Comparison of ENCODE assay signal across 20 mouse cellular contexts in the genomic region with DNA sequence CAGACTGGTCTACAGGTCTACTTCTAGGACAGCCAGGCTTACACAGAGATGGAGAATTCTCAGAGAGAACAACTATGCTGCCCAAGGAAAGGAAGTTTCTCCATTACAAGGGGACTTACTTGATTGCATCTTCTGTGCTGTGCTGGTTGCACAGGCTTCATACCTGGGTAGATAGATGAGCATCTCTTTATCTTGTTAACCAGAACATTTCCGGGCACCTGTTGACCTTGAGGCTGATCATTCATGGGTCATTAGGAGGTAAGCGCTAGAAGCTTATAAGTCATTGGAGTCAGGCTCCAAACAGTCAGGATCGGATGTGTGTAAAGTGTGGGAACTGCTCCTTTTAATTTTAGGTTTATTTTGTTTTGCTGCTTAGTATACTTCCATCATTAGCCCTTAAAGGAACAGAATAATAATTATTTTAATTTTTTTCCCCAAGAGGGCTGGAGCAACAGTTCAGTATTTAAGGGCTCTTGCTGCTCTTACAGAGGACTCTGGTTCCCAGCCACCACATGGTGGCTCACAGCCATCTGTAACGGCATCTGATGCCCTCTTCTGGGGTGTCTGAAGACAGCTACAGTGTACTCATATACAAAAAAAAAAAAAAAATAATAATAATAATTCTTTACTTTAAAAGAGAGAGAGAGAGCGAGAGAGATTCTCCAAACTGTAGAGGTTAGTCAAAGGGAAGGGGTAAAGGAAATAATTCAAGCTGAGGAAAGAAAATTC. TPM values are rescaled to one million over a fixed set of nuclear protein-coding genes. Genes with fewer than 3 reads are reported as not detected.
DNase-seq lines count a peak whose midpoint lies in the region; ATAC-seq and TF ChIP-seq lines count a peak whose summit lies in the region.
"Had no signal": no experiment of that assay in that cellular context is flagged by ENCODE, and none has a peak within 500 bp of the region (broad histone marks: within the 10 kb centered on the region; RNA-seq: fewer than 3 reads in every experiment).

No protein-coding gene starts in this region.

- TF ChIP-seq CTCF in layer of hippocampus, adult 2 months (conservative IDR thresholded peaks at IDR 0.05): peak; percentile 31
- TF ChIP-seq CTCF in CH12.LX (conservative IDR thresholded peaks at IDR 0.05 in 1 of 2, IDR thresholded peaks at IDR 0.05 in 1 of 2; ENCODE audit: low read depth in 2 of 2, low read length in 2 of 2): peak in 1 of 2 experiments; percentile 76; a peak in 2 of 4 replicates

- no peak overlapping the region for H3K4me2 ChIP-seq in CH12.LX (ENCODE audit: insufficient read depth, low read depth, poor library complexity, severe bottlenecking)
- H3K4me2 ChIP-seq: embryonic facial prominence, embryonic 15.5 days; heart, embryonic 12.5 days; liver, embryonic 15.5 days had no signal

- TF ChIP-seq POLR2A in CH12.LX (IDR thresholded peaks at IDR 0.05; ENCODE audit: low read depth, low read length): no peak

- no peak overlapping the region for H3K9ac ChIP-seq in CH12.LX (ENCODE audit: insufficient read depth, low read depth)
- H3K9ac ChIP-seq: embryonic facial prominence, embryonic 15.5 days; heart, embryonic 12.5 days; liver, embryonic 15.5 days had no signal

- H3K9me3 ChIP-seq in CH12.LX (replicated peaks; ENCODE audit: low read length): peaks cover 3% of the 10 kb centered on the region
- no peaks in the 10 kb centered on the region for H3K9me3 ChIP-seq in hindbrain, embryonic 10.5 days
- H3K9me3 ChIP-seq: embryonic facial prominence, embryonic 15.5 days; forebrain, embryonic 10.5 days; G1E; heart, embryonic 12.5 days; liver, embryonic 15.5 days; megakaryocyte, embryonic 14.5 days had no signal

- H3K27ac ChIP-seq in layer of hippocampus, adult 2 months: no peak overlapping the region
- H3K27ac ChIP-seq in CH12.LX (ENCODE audit: insufficient read depth, low read depth): no peak overlapping the region
- no peak overlapping the region for H3K27ac ChIP-seq in hindbrain, embryonic 10.5 days
- H3K27ac ChIP-seq: embryonic facial prominence, embryonic 15.5 days; forebrain, embryonic 10.5 days; hindbrain, postnatal 0 days; liver, embryonic 15.5 days had no signal

- ATAC-seq in CD4-positive, CD25-positive, alpha-beta regulatory T cell, adult 4 months: no peak
- ATAC-seq: hindbrain, postnatal 0 days had no signal

- H3K27me3 ChIP-seq in CH12.LX (replicated peaks): no peaks in the 10 kb centered on the region
- no peaks in the 10 kb centered on the region for H3K27me3 ChIP-seq in hindbrain, embryonic 10.5 days (ENCODE audit: insufficient read depth, poor library complexity, severe bottlenecking)
- H3K27me3 ChIP-seq: embryonic facial prominence, embryonic 15.5 days; heart, embryonic 12.5 days; liver, embryonic 15.5 days; megakaryocyte, embryonic 14.5 days had no signal

- H3K36me3 ChIP-seq in CH12.LX (replicated peaks in 1 of 2; ENCODE audit: control insufficient read depth in 1 of 2, insufficient read depth in 1 of 2, low read length in 1 of 2): peaks cover 3 to 7% of the 10 kb centered on the region in 2 experiments
- no peaks in the 10 kb centered on the region for H3K36me3 ChIP-seq in hindbrain, embryonic 10.5 days
- H3K36me3 ChIP-seq: embryonic facial prominence, embryonic 15.5 days; forebrain, embryonic 10.5 days; heart, embryonic 12.5 days; liver, embryonic 15.5 days had no signal

- peaks cover 9% of the 10 kb centered on the region for H3K79me2 ChIP-seq in CH12.LX (replicated peaks; ENCODE audit: control insufficient read depth, extremely low read depth, insufficient read depth, poor library complexity, severe bottlenecking)

- peaks cover 9 to 44% of the 10 kb centered on the region in 2 experiments for H3K4me1 ChIP-seq in CH12.LX (ENCODE audit: control insufficient read depth in 1 of 2, insufficient read depth in 2 of 2)
- H3K4me1 ChIP-seq in hindbrain, embryonic 10.5 days (replicated peaks): peaks cover 7% of the 10 kb centered on the region; the same call in 1 of the 2 replicates
- H3K4me1 ChIP-seq: embryonic facial prominence, embryonic 15.5 days had no signal

- 74% methylated on average over 5 of the region's 5 CpGs for WGBS in hindbrain, embryonic 10.5 days

- no peak for TF ChIP-seq EP300 in CH12.LX (IDR thresholded peaks at IDR 0.05; ENCODE audit: low read length)

- no peak for DNase-seq in layer of hippocampus, adult 2 months (ENCODE audit: low spot score in 2 of 2)
- DNase-seq in layer of hippocampus, adult 18-20 months (ENCODE audit: low spot score in 2 of 2): no peak
- DNase-seq in 416B (ENCODE audit: low read depth) (peak; percentile 64), CH12.LX (ENCODE audit: extremely low read depth) (peak; percentile 59), ZHBTc4 (ENCODE audit: low read depth, low spot score) (peak; percentile 66)
- no peak for DNase-seq in hindbrain, embryonic 10.5 days (ENCODE audit: low spot score)
- DNase-seq: adrenal gland, postnatal 25 days; cerebellum, adult 2 months; gastrocnemius, postnatal 25 days; heart, postnatal 36 days; left cerebral cortex, postnatal 4 days; lung, postnatal 10 days had no signal

- no peak overlapping the region for H3K4me3 ChIP-seq in layer of hippocampus, adult 2 months
- no peak overlapping the region for H3K4me3 ChIP-seq in CH12.LX (replicated peaks in 1 of 3; ENCODE audit: low read depth in 2 of 3, low read length in 2 of 3, poor library complexity in 1 of 3)
- no peak overlapping the region for H3K4me3 ChIP-seq in hindbrain, embryonic 10.5 days
- H3K4me3 ChIP-seq: embryonic facial prominence, embryonic 15.5 days; forebrain, embryonic 10.5 days; heart, embryonic 12.5 days; liver, embryonic 15.5 days; megakaryocyte, embryonic 14.5 days had no signal

- dilution Hi-C loops in CH12.LX (cut with MboI; ENCODE audit: extremely low pct_ligation_motif_present, extremely low pct_unique_long_range_greater_than_20kb, low sequenced_read_pairs): no loop called here

- TF ChIP-seq RAD21 in CH12.LX (IDR thresholded peaks at IDR 0.05; ENCODE audit: low read depth, low read length): peak; percentile 51

- in situ Hi-C loops in CH12.LX (cut with MboI; ENCODE audit: low pct_ligation_motif_present, low pct_unique_long_range_greater_than_20kb, low sequenced_read_pairs): no loop called here

TF ChIP-seq in CH12.LX, 34 proteins besides CTCF, POLR2A, EP300 and RAD21:
- TF ChIP-seq TBP (conservative IDR thresholded peaks at IDR 0.05; ENCODE audit: low read depth, low read length) (no peak), ZNF384 (IDR thresholded peaks at IDR 0.05; ENCODE audit: low read depth, low read length) (peak; percentile 94), E2F4 (IDR thresholded peaks at IDR 0.05; ENCODE audit: insufficient replicate concordance, low read depth, low read length) (no peak), MYC (IDR thresholded peaks at IDR 0.05; ENCODE audit: low read depth, low read length) (peak; percentile 78), RCOR1 (conservative IDR thresholded peaks at IDR 0.05; ENCODE audit: low read depth, low read length) (no peak), ZMIZ1 (IDR thresholded peaks at IDR 0.05; ENCODE audit: low read depth, low read length) (no peak), ZC3H11A (IDR thresholded peaks at IDR 0.05; ENCODE audit: low read depth, low read length) (no peak), SMC3 (IDR thresholded peaks at IDR 0.05; ENCODE audit: low read depth, low read length) (peak; percentile 46; the same call in 1 of the 2 replicates), CHD1 (IDR thresholded peaks at IDR 0.05; ENCODE audit: low read depth, low read length) (no peak)

RNA-seq across cellular contexts. Expression of a gene that starts 2.5 kb away (rescaled TPM):
- total RNA-seq in layer of hippocampus, adult 2 months (2021): 1 to 10 TPM; 4.1 to 4.9 TPM
- 1 to 10 TPM; 3.9 to 4.7 TPM for total RNA-seq in layer of hippocampus, adult 18-20 months (2021)
- 11.7 and 12.4 TPM in 2 replicates for total RNA-seq in CH12.LX (2012; rRNA removed)
- 10.9 and 11.1 TPM in 2 replicates for total RNA-seq in CH12.LX (2014; rRNA removed)
- polyA plus RNA-seq in CH12.LX (2012; ENCODE audit: insufficient read length, low read depth): 9.6 and 11.3 TPM in 2 replicates
- polyA plus RNA-seq in CD4-positive, CD25-positive, alpha-beta regulatory T cell, adult 4 months (2017; shearing (Covaris generic)): 10 to 100 TPM in 1 of 2 experiments, 1 to 10 TPM in 1; 8.4 to 11.3 TPM
- 5.0 and 5.2 TPM in 2 replicates for polyA plus RNA-seq in hindbrain, embryonic 10.5 days (2016; fragmentation: Nextera tagmentation; extraction: Ambion mirVana)

RNA-seq across cellular contexts. Expression of a gene that starts 27.3 kb away (rescaled TPM):
- total RNA-seq in layer of hippocampus, adult 2 months (2021): 1 to 10 TPM; 6.1 to 8.2 TPM
- total RNA-seq in layer of hippocampus, adult 18-20 months (2021): 1 to 10 TPM; 6.5 to 8.4 TPM
- total RNA-seq in CH12.LX (2012; rRNA removed) (not detected in 2 replicates), CH12.LX (2014; rRNA removed) (0.12 TPM in 1 of 2 replicates, not detected in the other)
- polyA plus RNA-seq in CH12.LX (2012; ENCODE audit: insufficient read length, low read depth): 0.49 and 0.86 TPM in 2 replicates
- polyA plus RNA-seq in CD4-positive, CD25-positive, alpha-beta regulatory T cell, adult 4 months (2017; shearing (Covaris generic)): under 1 TPM in 1 of 2 experiments, not detected in 1; 0.17 TPM
- 0.81 and 2.0 TPM in 2 replicates for polyA plus RNA-seq in hindbrain, embryonic 10.5 days (2016; fragmentation: Nextera tagmentation; extraction: Ambion mirVana)
- total RNA-seq: G1E had no signal
- polyA plus RNA-seq: G1E had no signal

RNA-seq across cellular contexts. Expression of a gene that starts 27.6 kb away (rescaled TPM):
- total RNA-seq in layer of hippocampus, adult 2 months (2021): 10 to 100 TPM; 67.8 to 68.2 TPM
- total RNA-seq in layer of hippocampus, adult 18-20 months (2021): 10 to 100 TPM; 62.8 to 65.6 TPM
- total RNA-seq in CH12.LX (2012; rRNA removed): 33.1 and 36.3 TPM in 2 replicates
- total RNA-seq in CH12.LX (2014; rRNA removed): 73.3 and 83.5 TPM in 2 replicates
- polyA plus RNA-seq in CH12.LX (2012; ENCODE audit: insufficient read length, low read depth): 55.3 and 61.0 TPM in 2 replicates
- polyA plus RNA-seq in CD4-positive, CD25-positive, alpha-beta regulatory T cell, adult 4 months (2017; shearing (Covaris generic)): 10 to 100 TPM; 25.1 to 28.2 TPM
- polyA plus RNA-seq in hindbrain, embryonic 10.5 days (2016; fragmentation: Nextera tagmentation; extraction: Ambion mirVana): 56.0 and 56.1 TPM in 2 replicates

RNA-seq across cellular contexts. Expression of a gene that starts 39.2 kb away (rescaled TPM):
- 10 to 100 TPM in 1 of 2 experiments, 1 to 10 TPM in 1; 8.8 to 10.9 TPM for total RNA-seq in layer of hippocampus, adult 2 months (2021)
- 1 to 10 TPM; 8.4 to 9.6 TPM for total RNA-seq in layer of hippocampus, adult 18-20 months (2021)
- total RNA-seq in CH12.LX (2012; rRNA removed) (34.4 and 36.6 TPM in 2 replicates), CH12.LX (2014; rRNA removed) (70.2 and 76.1 TPM in 2 replicates)
- polyA plus RNA-seq in CH12.LX (2012; ENCODE audit: insufficient read length, low read depth): 42.1 and 43.9 TPM in 2 replicates
- polyA plus RNA-seq in CD4-positive, CD25-positive, alpha-beta regulatory T cell, adult 4 months (2017; shearing (Covaris generic)): 10 to 100 TPM; 26.0 to 35.7 TPM
- 33.6 and 34.7 TPM in 2 replicates for polyA plus RNA-seq in hindbrain, embryonic 10.5 days (2016; fragmentation: Nextera tagmentation; extraction: Ambion mirVana)

Comparison
In these comparisons a context has a peak if more than half of its experiments do, and no peak if none do; other contexts are left out.
1. DNase-seq: peak in 416B (single experiment), CH12.LX (single experiment) and ZHBTc4 (single experiment); none in layer of hippocampus, adult 2 months (0 of 2), layer of hippocampus, adult 18-20 months (0 of 2) and hindbrain, embryonic 10.5 days (single experiment).
2. RNA of a gene that starts 27.3 kb away (total RNA-seq): 6.5 to 8.4 TPM in layer of hippocampus, adult 18-20 months and 6.1 to 8.2 TPM in layer of hippocampus, adult 2 months; 0.12 TPM in CH12.LX; every median in the first group is over 4 times any median in the second.